12 mouse cellular contexts compared by ENCODE assay signal in the genomic region with DNA sequence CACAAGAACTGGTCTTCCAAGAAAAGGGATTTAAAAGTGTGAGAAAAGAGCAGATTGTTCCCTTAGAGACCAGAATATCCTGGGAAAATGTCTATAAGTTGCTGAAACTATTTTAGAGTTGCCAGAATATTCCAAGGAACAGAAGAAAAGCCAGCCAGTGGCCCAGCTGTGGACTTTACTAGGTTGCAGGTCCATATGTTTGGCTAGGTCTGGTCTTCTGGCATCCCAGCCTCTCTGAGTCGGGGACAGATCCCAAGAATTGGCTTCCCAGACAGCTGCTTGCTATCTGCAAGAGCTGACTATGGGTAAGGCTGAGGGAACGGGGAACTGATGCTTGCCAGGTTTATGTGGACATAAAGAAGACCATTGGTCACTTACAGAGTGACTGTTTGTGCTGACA.
DNase-seq lines count a peak whose midpoint lies in the region; ATAC-seq and TF ChIP-seq lines count a peak whose summit lies in the region.
"Had no signal": no experiment of that assay in that cellular context is flagged by ENCODE, and none has a peak within 500 bp of the region (broad histone marks: within the 10 kb centered on the region; RNA-seq: fewer than 3 reads in every experiment).

No protein-coding gene starts in this region.

- peak; percentile 52; the same call in 1 of the 2 replicates for ATAC-seq in intestine, embryonic 15.5 days
- no peak for ATAC-seq in intestine, postnatal 0 days
- peak; percentile 83 for ATAC-seq in lung, embryonic 16.5 days (ENCODE audit: low read depth)
- ATAC-seq in heart, postnatal 0 days (ENCODE audit: insufficient read depth, low read depth) = peak; percentile 40; the same call in 1 of the 2 replicates
- no peak for ATAC-seq in neural tube, embryonic 15.5 days (ENCODE audit: low FRiP score)
- ATAC-seq: CD4-positive, CD25-positive, alpha-beta regulatory T cell, adult 4 months; midbrain, embryonic 16.5 days had no signal

- TF ChIP-seq EP300 in heart, postnatal 0 days (IDR thresholded peaks at IDR 0.05; ENCODE audit: low read depth) = no peak

- no peak overlapping the region for H3K27ac ChIP-seq in intestine, embryonic 15.5 days
- H3K27ac ChIP-seq in intestine, postnatal 0 days (ENCODE audit: low read depth, low read length) = no peak overlapping the region
- peak overlapping the region; percentile 26 for H3K27ac ChIP-seq in lung, embryonic 16.5 days (ENCODE audit: low read length)
- no peak overlapping the region for H3K27ac ChIP-seq in heart, postnatal 0 days (ENCODE audit: low read depth)
- H3K27ac ChIP-seq in neural tube, embryonic 15.5 days (replicated peaks) = no peak overlapping the region

- H3K9ac ChIP-seq in intestine, embryonic 15.5 days = no peak overlapping the region
- H3K9ac ChIP-seq in intestine, postnatal 0 days (ENCODE audit: low read depth, low read length) = no peak overlapping the region
- H3K9ac ChIP-seq in lung, embryonic 16.5 days (ENCODE audit: low read length) = no peak overlapping the region
- H3K9ac ChIP-seq in heart, postnatal 0 days (replicated peaks; ENCODE audit: low read depth, low read length) = no peak overlapping the region
- H3K9ac ChIP-seq in neural tube, embryonic 15.5 days (replicated peaks) = no peak overlapping the region

- H3K9me3 ChIP-seq in intestine, embryonic 15.5 days = no peaks in the 10 kb centered on the region
- H3K9me3 ChIP-seq in intestine, postnatal 0 days (ENCODE audit: control insufficient read depth) = no peaks in the 10 kb centered on the region
- no peaks in the 10 kb centered on the region for H3K9me3 ChIP-seq in lung, embryonic 16.5 days (ENCODE audit: control insufficient read depth, low read length)
- H3K9me3 ChIP-seq in heart, postnatal 0 days (replicated peaks; ENCODE audit: control insufficient read depth, low read length) = no peaks in the 10 kb centered on the region
- no peaks in the 10 kb centered on the region for H3K9me3 ChIP-seq in neural tube, embryonic 15.5 days (replicated peaks)

- H3K4me1 ChIP-seq in intestine, embryonic 15.5 days (replicated peaks) = 0 out of 2 replicates have a peak, but pooled peaks cover 3% of the 10 kb centered on the region
- H3K4me1 ChIP-seq in intestine, postnatal 0 days (replicated peaks; ENCODE audit: control insufficient read depth, insufficient read depth, low read length) = no peaks in the 10 kb centered on the region
- peaks cover 10% of the 10 kb centered on the region; the same call in 1 of the 2 replicates for H3K4me1 ChIP-seq in lung, embryonic 16.5 days (replicated peaks; ENCODE audit: control insufficient read depth, insufficient read depth, low read length)
- no peaks in the 10 kb centered on the region for H3K4me1 ChIP-seq in heart, postnatal 0 days (ENCODE audit: control insufficient read depth, insufficient read depth)
- 0 out of 2 replicates have a peak, but pooled peaks cover 5% of the 10 kb centered on the region for H3K4me1 ChIP-seq in neural tube, embryonic 15.5 days

- no peak overlapping the region for H3K4me2 ChIP-seq in intestine, embryonic 15.5 days (replicated peaks)
- H3K4me2 ChIP-seq in intestine, postnatal 0 days (replicated peaks; ENCODE audit: low read depth) = no peak overlapping the region
- H3K4me2 ChIP-seq in lung, embryonic 16.5 days (ENCODE audit: low read depth, low read length) = no peak overlapping the region
- H3K4me2 ChIP-seq in heart, postnatal 0 days (ENCODE audit: low read depth, low read length) = no peak overlapping the region
- no peak overlapping the region for H3K4me2 ChIP-seq in neural tube, embryonic 15.5 days

- no peaks in the 10 kb centered on the region for H3K36me3 ChIP-seq in intestine, embryonic 15.5 days
- no peaks in the 10 kb centered on the region for H3K36me3 ChIP-seq in intestine, postnatal 0 days (ENCODE audit: control insufficient read depth, insufficient read depth)
- H3K36me3 ChIP-seq in lung, embryonic 16.5 days (ENCODE audit: control insufficient read depth, insufficient read depth, low read length) = no peaks in the 10 kb centered on the region
- H3K36me3 ChIP-seq in heart, postnatal 0 days (replicated peaks; ENCODE audit: control insufficient read depth, insufficient read depth, low read length) = no peaks in the 10 kb centered on the region
- H3K36me3 ChIP-seq in neural tube, embryonic 15.5 days = no peaks in the 10 kb centered on the region

- no peaks in the 10 kb centered on the region for H3K27me3 ChIP-seq in intestine, embryonic 15.5 days (replicated peaks)
- no peaks in the 10 kb centered on the region for H3K27me3 ChIP-seq in intestine, postnatal 0 days (replicated peaks; ENCODE audit: control insufficient read depth, insufficient read depth, low read length)
- H3K27me3 ChIP-seq in lung, embryonic 16.5 days (ENCODE audit: control insufficient read depth, insufficient read depth, low read depth, low read length) = no peaks in the 10 kb centered on the region
- 0 out of 2 replicates have a peak, but pooled peaks cover 9% of the 10 kb centered on the region for H3K27me3 ChIP-seq in heart, postnatal 0 days (ENCODE audit: control insufficient read depth, insufficient read depth, low read length)
- H3K27me3 ChIP-seq in neural tube, embryonic 15.5 days (replicated peaks) = no peaks in the 10 kb centered on the region

- WGBS in intestine, embryonic 15.5 days = 35% methylated on average over 2 of the region's 2 CpGs
- WGBS in intestine, postnatal 0 days = 53% methylated on average over 2 of the region's 2 CpGs
- WGBS in lung, embryonic 16.5 days = 45% methylated on average over 2 of the region's 2 CpGs
- 53% methylated on average over 2 of the region's 2 CpGs for WGBS in heart, postnatal 0 days
- 79% methylated on average over 2 of the region's 2 CpGs for WGBS in neural tube, embryonic 15.5 days

- no peak for DNase-seq in lung, postnatal 14 days
- peak; percentile 25 for DNase-seq in heart, postnatal 0 days (ENCODE audit: low spot score)
- DNase-seq in right cerebral cortex, postnatal 4 days = peak; percentile 35
- DNase-seq in retina, postnatal 1 day = no peak
- DNase-seq: adrenal gland, postnatal 14 days; embryo, embryonic 11 days had no signal

- TF ChIP-seq CTCF in intestine, postnatal 0 days (IDR thresholded peaks at IDR 0.05; ENCODE audit: low read depth) = no peak
- no peak for TF ChIP-seq CTCF in heart, postnatal 0 days (IDR thresholded peaks at IDR 0.05; ENCODE audit: low read depth)

- no peak overlapping the region for H3K4me3 ChIP-seq in intestine, embryonic 15.5 days (replicated peaks)
- no peak overlapping the region for H3K4me3 ChIP-seq in intestine, postnatal 0 days (ENCODE audit: low read depth, low read length)
- H3K4me3 ChIP-seq in lung, embryonic 16.5 days (ENCODE audit: low read length) = no peak overlapping the region
- no peak overlapping the region for H3K4me3 ChIP-seq in heart, postnatal 0 days (ENCODE audit: low read depth, low read length)
- no peak overlapping the region for H3K4me3 ChIP-seq in neural tube, embryonic 15.5 days (replicated peaks)

Comparison
In these comparisons a context has a peak if more than half of its experiments do, and no peak if none do; other contexts are left out.
1. ATAC-seq: peak in intestine, embryonic 15.5 days (single experiment), lung, embryonic 16.5 days (single experiment) and heart, postnatal 0 days (single experiment); none in intestine, postnatal 0 days (single experiment) and neural tube, embryonic 15.5 days (single experiment).
2. DNase-seq: peak in heart, postnatal 0 days (single experiment) and right cerebral cortex, postnatal 4 days (single experiment); none in lung, postnatal 14 days (single experiment) and retina, postnatal 1 day (single experiment).